Mouse (Mus musculus) urinary bladder, adult 18-20 months (tissue): ENCODE measurements around the gene Ipo4.

Source experiments
- DNase-seq, 2 experiments: peaks; one replicate each; pipeline ENCODE4 v3.0.0; 2022; ENCODE audit warnings: low spot score in 2 of 2, mixed read lengths in 2 of 2

The Ipo4 gene

GRCm38 (mm10) chr14:55629312-55629711 is 6.4 kb downstream of the Ipo4 start:
- DNase-seq, result peak in 1 of 2 experiments; percentile 47

GRCm38 (mm10) chr14:55628077-55628827 is 7.5 kb downstream of the Ipo4 start:
- no peak for DNase-seq

DNA sequence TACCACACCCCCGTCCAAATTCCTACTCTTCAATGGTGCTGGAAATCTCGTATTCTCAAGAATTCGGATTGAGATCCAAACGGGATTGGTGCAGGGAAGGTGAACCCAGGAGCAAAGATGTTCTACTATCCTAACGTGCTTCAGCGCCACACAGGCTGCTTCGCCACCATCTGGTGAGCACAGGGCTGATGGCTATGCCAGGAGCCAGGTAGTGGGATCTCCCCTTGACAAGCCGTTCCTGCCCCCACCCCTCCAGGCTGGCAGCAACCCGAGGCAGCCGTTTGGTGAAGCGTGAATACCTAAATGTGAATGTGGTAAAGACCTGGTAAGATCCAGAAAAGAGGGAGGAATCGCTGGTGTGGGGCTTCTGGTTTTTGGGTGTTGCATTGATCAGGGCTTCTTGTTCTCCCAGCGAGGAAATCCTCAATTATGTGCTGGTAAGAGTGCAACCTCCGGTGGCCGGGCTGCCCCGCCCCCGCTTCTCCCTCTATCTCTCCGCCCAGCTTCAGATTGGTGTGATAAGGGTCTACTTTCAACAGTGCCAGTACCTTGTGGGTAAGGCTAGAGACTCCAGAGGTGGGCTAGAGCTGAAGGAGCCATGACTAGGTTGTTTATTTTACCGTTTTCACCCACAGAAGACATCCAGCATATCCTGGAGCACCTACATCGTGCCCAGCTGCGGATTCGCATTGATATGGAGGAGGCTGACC is 17.1 kb downstream of the Ipo4 start:
- no peak for DNase-seq

GRCm38 (mm10) chr14:55617822-55618221 is 17.9 kb downstream of the Ipo4 start, which contains the start of gene Rec8:
TSS of gene Rec8 (plus strand) at chr14:55618037.
- DNase-seq, result no peak

DNA sequence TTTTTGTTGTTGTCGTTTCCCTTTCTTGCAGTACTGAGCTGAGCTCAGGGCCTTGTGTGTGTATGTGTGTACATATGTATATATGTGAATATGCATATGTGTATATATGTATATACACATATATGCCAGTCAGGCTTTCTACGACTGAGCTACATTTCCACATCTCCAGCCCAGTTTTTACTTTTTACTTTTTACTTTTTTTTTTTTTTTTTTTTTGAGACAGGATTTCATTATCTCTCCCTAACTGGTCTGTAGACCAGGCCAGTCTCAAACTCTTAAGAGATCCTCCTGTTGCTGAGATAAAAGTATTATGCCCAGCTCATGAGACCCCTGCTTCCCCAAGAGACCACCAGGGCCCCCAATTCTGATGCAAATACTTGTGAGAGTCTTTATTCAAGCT is 18.9 kb downstream of the Ipo4 start:
- DNase-seq, result no peak

GRCm38 (mm10) chr14:55615876-55616275 is 19.9 kb downstream of the Ipo4 start:
- no peak for DNase-seq

- DNase-seq, result no peak
Measured at GRCm38 (mm10) chr14:55614565-55615178, 21.1 kb downstream of the Ipo4 start.

DNA sequence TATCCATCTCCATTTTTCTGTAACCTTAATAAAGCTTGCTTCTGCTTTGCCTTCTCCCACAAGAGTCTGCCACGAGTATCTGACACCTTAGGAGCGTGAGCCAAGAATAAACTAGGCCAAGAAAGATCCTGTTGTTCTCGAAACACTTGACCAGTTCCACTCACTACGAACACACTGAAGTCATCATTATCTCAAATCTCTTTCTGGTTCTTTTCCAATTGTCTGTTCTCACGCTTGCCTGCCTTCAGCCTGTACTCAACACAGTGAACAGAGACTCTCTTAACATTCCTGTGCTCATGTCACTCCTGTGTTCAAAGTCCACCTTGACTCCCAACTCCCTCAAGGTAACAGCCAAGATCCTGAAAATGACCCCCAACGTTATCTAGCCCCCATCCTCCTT is 22.4 kb downstream of the Ipo4 start:
- DNase-seq, result no peak

DNA sequence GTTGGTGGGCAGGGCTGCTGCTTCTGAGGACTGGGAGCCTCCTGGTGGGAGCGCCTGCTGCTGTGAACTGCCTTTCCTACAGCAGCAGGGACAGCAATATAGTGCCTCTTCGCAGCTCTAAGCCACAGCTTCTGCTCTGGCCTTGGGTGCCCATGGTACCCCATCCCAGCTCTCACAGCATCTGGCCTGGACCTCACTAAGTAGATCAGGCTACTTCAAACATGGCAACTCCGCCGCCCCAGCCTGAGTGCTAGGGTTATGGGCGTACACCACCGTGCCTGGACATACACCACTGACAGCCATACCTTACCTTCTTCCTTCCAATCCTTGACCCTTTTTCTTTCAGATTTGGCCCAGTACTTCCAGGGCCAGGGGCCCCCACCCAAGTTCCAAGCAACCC is 27.4 kb downstream of the Ipo4 start:
- no peak for DNase-seq

GRCm38 (mm10) chr14:55605743-55606459 is 29.9 kb downstream of the Ipo4 start:
- no peak for DNase-seq

- DNase-seq, result no peak
Measured at GRCm38 (mm10) chr14:55604823-55605222, 30.9 kb downstream of the Ipo4 start.

DNA sequence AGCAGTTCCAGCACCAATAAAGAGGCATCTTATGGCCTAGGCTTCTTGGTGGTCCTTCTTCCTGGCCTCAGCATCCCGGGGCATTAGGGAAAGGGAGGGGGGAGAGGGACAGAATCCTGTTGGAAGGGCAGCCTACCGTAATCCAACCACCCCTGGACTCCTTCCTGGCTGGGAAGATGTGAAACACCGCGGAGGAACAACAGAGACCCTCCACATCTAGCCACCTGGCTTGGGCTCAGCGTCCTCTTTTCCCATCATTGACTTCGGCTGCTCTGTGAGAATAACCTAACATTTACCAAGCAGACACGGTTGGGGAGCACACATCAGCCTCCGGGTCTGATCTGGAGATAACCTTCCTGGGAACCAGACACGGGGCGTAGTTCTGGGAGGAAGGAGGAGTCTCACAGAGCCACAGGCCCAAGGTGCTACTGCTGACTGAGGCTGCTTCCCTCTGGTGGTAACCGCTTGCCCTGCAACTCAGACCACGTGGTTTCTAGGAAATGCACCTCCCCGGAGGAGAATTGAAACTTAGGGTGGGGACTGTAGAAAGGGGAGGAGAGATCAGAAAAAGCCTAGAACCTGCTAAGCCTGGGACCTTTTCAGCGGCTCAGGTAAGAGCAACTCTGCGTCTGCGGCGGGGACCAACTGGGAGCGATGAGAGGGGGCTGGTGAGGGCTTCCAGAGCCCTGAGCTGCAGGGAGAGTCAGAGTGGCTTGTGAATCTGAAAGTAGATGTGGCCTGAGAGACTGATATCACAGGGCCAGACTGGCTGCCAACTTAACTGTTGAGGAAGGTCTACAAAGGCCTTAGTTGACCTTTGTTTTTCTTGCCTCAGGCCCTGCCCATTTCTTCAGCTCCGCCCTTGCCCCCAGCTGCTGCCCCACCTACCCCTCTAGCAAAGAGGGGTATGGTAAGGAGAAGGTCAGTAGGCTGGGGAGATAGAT is 31.9 kb downstream of the Ipo4 start:
- DNase-seq, result peak; percentile 84 to 89

- DNase-seq, result no peak
Measured at GRCm38 (mm10) chr14:55603271-55603632, 32.5 kb downstream of the Ipo4 start, which contains the start of gene Irf9. TSS of gene Irf9 (plus strand) at chr14:55603571.

DNA sequence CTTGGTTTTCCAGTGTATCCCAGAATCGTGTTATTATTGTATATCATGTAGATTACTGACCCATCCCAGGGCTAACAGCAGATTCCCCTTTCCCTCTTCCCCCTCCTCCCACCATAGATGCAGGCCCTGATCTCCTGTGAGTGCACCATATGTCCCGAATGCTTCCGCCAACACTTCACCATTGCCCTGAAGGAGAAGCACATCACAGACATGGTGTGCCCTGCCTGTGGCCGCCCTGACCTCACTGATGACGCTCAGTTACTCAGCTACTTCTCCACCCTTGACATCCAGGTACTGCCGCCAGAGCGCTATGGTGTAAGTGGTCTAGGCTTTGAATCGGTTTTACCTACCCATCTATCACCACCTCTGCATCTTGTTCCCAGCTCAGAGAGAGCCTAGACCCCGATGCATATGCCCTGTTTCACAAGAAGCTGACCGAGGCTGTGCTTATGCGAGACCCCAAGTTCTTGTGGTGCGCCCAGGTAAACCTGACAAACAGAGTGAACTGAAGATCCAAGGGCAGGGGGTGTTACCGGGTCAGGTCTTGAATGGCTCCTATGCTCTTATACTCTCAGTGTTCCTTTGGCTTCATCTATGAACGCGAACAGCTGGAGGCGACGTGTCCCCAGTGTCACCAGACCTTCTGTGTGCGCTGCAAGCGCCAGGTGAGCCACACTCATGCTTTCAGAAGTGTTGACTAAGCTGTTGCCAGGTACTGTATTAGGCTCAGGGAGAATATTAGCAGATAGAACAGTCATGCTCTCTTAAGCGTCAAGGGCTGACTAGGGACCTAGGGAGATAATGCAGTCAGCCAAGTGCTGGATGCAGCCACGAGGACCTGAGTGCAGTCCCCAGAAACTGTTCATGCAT is 37.0 kb downstream of the Ipo4 start:
- no peak for DNase-seq

DNA sequence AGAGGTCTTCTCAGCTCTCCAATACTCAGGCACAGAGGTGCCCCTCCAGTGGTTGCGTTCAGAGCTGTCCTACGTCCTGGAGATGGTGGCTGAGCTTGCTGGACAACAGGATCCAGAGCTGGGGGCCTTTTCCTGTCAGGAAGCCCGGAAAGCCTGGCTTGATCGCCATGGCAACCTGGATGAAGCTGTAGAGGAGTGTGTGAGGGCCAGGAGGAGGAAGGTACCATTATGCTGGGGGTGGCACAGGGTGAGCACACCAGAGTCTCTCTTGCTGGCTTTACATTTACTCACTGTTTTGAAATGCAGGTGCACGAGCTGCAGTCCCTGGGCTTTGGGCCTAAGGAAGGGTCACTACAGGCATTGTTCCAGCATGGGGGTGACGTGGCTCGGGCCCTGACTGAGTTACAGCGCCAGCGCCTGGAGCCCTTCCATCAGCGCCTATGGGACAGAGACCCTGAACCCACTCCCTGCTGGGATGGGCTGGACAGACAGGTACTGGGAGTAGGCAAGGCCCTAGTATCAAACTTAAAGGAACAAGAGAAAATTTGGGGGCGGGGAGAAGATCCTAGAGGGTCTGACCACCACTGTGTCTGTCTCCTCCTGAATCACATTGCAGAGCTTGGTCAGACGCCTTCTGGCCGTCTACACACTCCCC is 39.6 kb downstream of the Ipo4 start:
- DNase-seq, result no peak

DNA sequence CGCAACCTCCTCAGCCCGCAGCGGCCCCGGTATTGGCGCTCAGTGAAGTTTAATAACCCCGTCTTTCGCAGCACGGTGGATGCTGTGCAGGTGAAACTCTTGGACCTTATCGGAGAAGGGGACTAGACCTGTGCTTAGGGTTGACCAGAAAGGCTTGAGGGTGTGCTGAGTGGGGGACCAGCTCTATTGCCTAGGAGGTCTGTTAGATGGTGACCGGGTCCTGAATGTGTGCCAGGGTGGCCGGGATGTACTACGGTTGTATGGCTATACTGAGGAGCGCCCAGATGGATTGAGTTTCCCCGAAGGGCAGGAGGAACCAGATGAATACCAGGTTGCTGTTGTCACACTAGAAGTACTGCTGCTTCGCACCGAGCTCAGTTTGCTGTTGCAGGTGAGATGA is 43.5 kb downstream of the Ipo4 start:
- DNase-seq, result peak in 1 of 2 experiments; percentile 25

DNA sequence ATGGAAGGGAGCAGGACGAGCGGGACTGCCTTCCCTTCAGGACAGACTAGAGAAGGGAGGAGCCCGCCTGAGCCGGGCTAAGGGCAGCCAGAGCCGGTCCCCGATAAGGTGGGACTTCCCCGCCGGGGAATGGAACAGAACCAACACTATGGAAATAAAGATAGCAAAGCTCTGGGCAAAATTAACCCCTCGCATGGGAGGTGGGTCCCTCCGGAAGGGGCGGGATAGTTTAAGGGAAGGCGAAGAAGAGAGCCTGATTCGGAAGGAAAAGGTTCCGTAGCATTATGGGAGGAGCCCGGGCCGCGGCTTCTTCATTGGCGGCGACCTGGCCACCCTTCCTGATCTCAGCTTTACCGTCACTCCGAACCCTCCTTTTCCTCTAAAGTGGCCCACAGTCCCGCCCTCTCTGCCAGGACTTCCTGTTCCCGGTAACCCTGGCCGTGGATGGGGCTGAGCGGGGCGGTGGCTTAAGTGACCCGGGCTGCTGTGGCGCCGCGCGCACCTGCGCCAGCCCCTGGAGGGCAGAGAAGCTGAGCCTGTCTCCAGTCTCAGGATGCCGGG is 44.3 kb downstream of the Ipo4 start, which contains the start of gene Rnf31:
TSS of gene Rnf31 (plus strand) at position 378 of the 561 bp plus-strand sequence.
- DNase-seq, result peak; percentile 86 to 94

DNA sequence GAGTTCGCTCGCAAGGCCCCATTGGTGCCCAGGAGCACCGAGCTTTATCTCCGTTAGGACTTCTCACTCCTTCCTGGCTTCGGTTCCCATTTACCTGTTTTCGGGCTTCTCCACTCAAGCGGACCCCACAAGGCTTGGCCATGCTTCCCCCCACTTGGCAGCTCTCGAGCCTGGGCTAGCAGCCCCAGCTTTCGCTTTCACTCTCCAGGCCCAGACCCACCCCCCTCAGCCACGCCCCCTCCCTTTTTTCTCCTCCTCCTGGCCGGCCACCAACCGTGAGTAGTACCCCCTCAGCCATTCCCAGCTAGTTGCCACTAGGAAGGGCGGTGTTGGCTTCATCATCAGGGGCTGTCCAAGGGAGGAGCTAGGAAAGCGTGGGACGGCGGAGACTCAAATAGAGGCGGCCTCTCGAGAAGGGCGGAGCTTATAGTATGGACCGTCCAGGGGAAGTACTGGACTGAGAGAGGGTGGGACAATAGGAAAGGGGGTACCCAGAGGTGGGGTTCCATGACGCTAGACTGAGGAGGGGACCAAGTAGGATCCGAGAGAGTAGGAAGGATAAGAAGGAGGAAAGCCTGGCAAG is 44.9 kb downstream of the Ipo4 start, which contains the start of gene Psme2:
TSS of gene Psme2 (minus strand) at position 366 of the 583 bp plus-strand sequence.
- DNase-seq, result peak; percentile 78 to 94
